Mouse (Mus musculus): ENCODE measurements around the gene Prss41.
"Not testable (repeated sequence)": the region's sequence is repeated elsewhere in the genome, so short reads cannot be mapped to it uniquely, and the experiment has no call there.

The Prss41 gene

GRCm38 (mm10) chr17:23843812-23844273, at the start of gene Prss41, which contains the start of gene Prss32:
Gene Prss41 (minus strand): TSS chr17:23844172.
Gene Prss32 (plus strand): TSS chr17:23843855.
- peak; percentile 68 to 72 for DNase-seq

GRCm38 (mm10) chr17:23880576-23880975, 36.6 kb upstream of the Prss41 start, which contains the start of the genes Dcpp1 and Dcpp2:
Gene Dcpp1 (plus strand): TSS chr17:23880876.
Gene Dcpp2 (plus strand): TSS chr17:23880880.
- not testable (repeated sequence) for DNase-seq

- no peak for DNase-seq
These were observed 33.2 kb upstream of the Prss41 start for GRCm38 (mm10) chr17:23877166-23877565.

- no peak for DNase-seq
These were observed 32.8 kb upstream of the Prss41 start for GRCm38 (mm10) chr17:23876741-23877140.

- DNase-seq: peak; percentile 54 to 58
These were observed 30.2 kb upstream of the Prss41 start for GRCm38 (mm10) chr17:23873884-23874856.

- no peak for DNase-seq
These were observed 24.5 kb upstream of the Prss41 start for GRCm38 (mm10) chr17:23868513-23868912.

GRCm38 (mm10) chr17:23867756-23868155, 23.8 kb upstream of the Prss41 start, which contains the start of gene Prss21:
Gene Prss21 (plus strand): TSS chr17:23868056.
- DNase-seq: no peak

- no peak for DNase-seq
These were observed 19.0 kb upstream of the Prss41 start for GRCm38 (mm10) chr17:23862926-23863325.

- DNase-seq: no peak
These were observed 13.9 kb upstream of the Prss41 start for GRCm38 (mm10) chr17:23857913-23858312.

GRCm38 (mm10) chr17:23857193-23857592, 13.2 kb upstream of the Prss41 start:
- DNase-seq: no peak

- DNase-seq: no peak
These were observed 10.3 kb upstream of the Prss41 start for GRCm38 (mm10) chr17:23854229-23854765.

GRCm38 (mm10) chr17:23853292-23853691, 9.3 kb upstream of the Prss41 start:
- peak; percentile 12 to 20 for DNase-seq

GRCm38 (mm10) chr17:23850853-23851749, 7.1 kb upstream of the Prss41 start:
- DNase-seq: peak; percentile 49 to 67

GRCm38 (mm10) chr17:23850028-23850427, 6.1 kb upstream of the Prss41 start:
- DNase-seq: no peak

GRCm38 (mm10) chr17:23843141-23843811, 696 bp downstream of the Prss41 start:
- no peak for DNase-seq

GRCm38 (mm10) chr17:23841145-23841544, 2.8 kb downstream of the Prss41 start:
- peak; percentile 68 to 71 for DNase-seq

- no peak for DNase-seq
These were observed 7.9 kb downstream of the Prss41 start, which contains the start of gene Prss33 for GRCm38 (mm10) chr17:23836006-23836575. Gene Prss33 (minus strand): TSS chr17:23836056.

GRCm38 (mm10) chr17:23831201-23831600, 12.8 kb downstream of the Prss41 start:
- no peak for DNase-seq

- peak; percentile 82 to 88 for DNase-seq
These were observed 14.8 kb downstream of the Prss41 start, which contains the start of gene Elob for GRCm38 (mm10) chr17:23829064-23829619. Gene Elob (minus strand): TSS chr17:23829136.

GRCm38 (mm10) chr17:23828271-23829001, 15.5 kb downstream of the Prss41 start:
- peak in 1 of 2 experiments; percentile 51 for DNase-seq
